Mouse (Mus musculus): ENCODE measurements at regions not wholly inside any gene's neighbourhood (a gene's known extent, or its start where the extent isn't known, plus 50 kb on each side); places are given as distances from the start of the nearest gene placed in this dataset.

DNA sequence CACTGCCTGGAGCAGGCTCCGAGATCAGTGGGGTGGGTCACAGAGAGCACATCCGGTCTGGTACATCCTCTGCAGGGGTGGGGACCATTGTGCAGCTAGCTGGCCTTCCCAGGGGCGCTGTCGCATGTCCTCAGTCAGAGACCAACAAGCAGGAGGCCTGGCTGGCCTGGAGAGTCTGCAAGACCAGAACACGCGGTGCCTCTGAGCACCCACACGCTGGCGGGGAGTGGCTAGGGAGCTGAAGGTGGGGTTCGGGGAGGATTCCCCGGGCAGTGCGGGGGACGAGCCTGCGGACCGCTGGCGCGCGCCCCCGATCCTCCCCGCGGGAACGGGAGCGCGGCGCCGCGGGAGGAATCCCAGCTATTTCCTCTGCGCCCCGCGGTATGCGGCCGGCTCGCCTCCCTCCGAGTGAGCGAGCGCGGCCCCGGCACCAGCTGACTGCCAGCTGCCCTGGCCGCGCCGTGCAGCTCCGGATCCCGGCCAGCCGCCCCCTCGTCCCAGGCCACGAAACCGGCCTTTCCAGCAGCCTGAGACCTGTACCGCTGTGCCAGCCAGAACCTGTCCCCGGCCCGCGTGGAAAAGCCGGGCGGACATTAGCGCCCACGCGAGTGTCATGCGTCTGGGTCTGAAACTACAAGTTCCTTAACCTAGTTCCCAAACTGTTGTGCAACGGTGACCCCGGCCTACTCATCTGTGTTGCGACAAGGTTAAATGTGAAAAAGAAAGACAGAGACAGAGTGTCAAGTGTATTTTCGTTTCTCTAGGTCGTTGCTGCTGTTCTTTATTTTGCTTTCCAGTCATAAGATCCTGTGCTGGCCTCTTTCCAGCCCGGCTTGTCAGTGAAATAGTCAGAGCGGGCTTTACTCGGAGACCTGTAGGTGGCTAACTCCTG, 61.2 kb downstream of the Pkdcc start:
- H3K27ac ChIP-seq = peak overlapping the region; percentile 95
- intact Hi-C loops (cut with DNase I) = loop anchor here (2.0 kb wide), 1 partner anchor 75 kb away; the partner anchor contains the start of gene Eml4
- peak overlapping the region; percentile 86 for H3K4me3 ChIP-seq
- peak; percentile 24 for TF ChIP-seq CTCF (IDR thresholded peaks at IDR 0.05)
- peak; percentile 88 for DNase-seq

GRCm38 (mm10) chr17:83277117-83277947, 62.2 kb downstream of the Pkdcc start:
- Histone ChIP-seq H3K27ac (peak overlapping the region; percentile 95), H3K4me3 (peak overlapping the region; percentile 86)
- TF ChIP-seq CTCF (IDR thresholded peaks at IDR 0.05) = no peak
- intact Hi-C loops (cut with DNase I) = loop anchor here (2.0 kb wide), 1 partner anchor 73 kb away; the partner anchor contains the start of gene Eml4
- peak; percentile 71 for DNase-seq

DNA sequence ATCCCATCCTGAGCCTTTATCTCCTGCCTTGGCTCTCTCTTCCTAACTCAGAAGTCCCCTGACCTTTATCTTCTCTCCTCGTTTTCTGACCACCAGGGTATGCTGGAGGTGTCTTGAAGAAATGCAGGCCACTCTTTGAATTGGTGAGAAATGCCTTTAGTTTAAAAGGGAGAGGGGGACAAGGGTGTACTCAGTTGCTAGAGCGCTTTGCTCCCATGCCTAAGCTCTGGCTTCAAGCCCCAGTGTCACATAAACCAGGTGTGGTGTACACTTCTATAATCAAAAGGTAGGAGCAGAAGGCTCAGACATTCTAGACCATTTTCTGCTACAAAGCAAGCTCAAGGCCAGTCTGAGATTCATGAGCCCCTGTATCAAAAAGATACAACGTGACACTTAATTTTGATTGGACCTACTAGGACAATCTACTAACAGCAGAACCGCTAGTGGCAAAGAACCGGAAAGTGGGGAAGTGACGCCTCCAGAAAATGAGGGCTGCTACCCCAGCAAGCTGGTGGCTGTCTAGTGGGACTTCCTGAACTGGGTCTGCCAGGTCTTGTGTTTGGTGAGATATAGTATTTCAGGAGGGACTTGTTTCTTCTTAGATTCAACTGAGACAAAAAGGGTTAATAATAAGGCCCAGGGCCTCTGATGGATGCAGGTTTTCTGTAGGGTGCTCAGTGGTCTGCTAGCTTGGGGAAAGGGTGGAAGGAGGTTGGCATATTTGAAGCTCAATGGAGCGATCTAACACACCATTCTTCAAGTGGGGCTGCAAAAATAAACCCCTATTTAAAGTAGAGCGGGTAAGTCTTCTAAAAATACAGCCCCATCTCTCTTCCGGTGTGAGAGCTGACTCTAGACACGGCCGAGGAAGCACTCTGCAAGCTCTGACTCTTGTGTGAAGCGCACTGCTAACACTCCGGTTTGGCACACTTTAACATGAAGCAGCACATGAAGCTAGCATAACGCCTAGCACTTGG, 63.1 kb downstream of the Pkdcc start:
- no peak for DNase-seq
- TF ChIP-seq CTCF (IDR thresholded peaks at IDR 0.05) = no peak
- intact Hi-C loops (cut with DNase I) = loop anchor here (2.0 kb wide), 1 partner anchor 73 kb away; the partner anchor contains the start of gene Eml4
- Histone ChIP-seq H3K4me3 (peak overlapping the region; percentile 86), H3K27ac (peak overlapping the region; percentile 95)

DNA sequence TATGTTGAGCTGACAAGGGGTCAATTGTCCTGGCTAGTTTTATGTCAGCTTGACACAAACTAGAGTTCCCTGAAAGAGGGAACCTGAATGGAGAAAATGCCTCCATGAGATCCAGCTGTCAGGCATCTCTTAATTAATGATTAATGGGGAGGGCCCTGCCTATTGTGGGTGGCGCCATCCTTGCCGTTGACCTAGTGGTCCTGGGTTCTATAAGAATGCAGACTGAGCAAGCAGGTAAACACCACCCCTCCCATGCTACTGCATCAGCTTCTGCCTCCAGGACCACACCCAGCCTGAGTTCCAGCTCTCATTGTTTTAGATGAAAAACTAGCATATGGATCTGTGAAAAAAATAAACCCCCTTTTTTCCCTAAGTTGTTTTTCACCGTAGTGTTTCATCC, 67.4 kb upstream of the Eml4 start:
- DNase-seq = no peak
- Histone ChIP-seq H3K27ac (no peak overlapping the region), H3K4me3 (no peak overlapping the region)
- no peak for TF ChIP-seq CTCF (IDR thresholded peaks at IDR 0.05)
- intact Hi-C loops (cut with DNase I) = no loop called here

- no peak for DNase-seq
- Histone ChIP-seq H3K27ac (peak overlapping the region; percentile 35; the same call in 1 of the 2 replicates), H3K4me3 (peak overlapping the region; percentile 50)
- intact Hi-C loops (cut with DNase I) = no loop called here
- no peak for TF ChIP-seq CTCF (IDR thresholded peaks at IDR 0.05)
Observed at GRCm38 (mm10) chr17:83287381-83288142, 63.2 kb upstream of the Eml4 start.

- Histone ChIP-seq H3K4me3 (peak overlapping the region; percentile 50), H3K27ac (peak overlapping the region; percentile 35; the same call in 1 of the 2 replicates)
- peak; percentile 75 for DNase-seq
- TF ChIP-seq CTCF (IDR thresholded peaks at IDR 0.05) = no peak
- intact Hi-C loops (cut with DNase I) = no loop called here
Observed at GRCm38 (mm10) chr17:83288143-83288492, 62.6 kb upstream of the Eml4 start.

- no peak for DNase-seq
- intact Hi-C loops (cut with DNase I) = no loop called here
- H3K4me3 ChIP-seq = peak overlapping the region; percentile 52
- no peak for TF ChIP-seq CTCF (IDR thresholded peaks at IDR 0.05)
- H3K27ac ChIP-seq = no peak overlapping the region
Observed at GRCm38 (mm10) chr17:83295526-83296238, 55.0 kb upstream of the Eml4 start.

GRCm38 (mm10) chr17:83297379-83298121, 53.2 kb upstream of the Eml4 start:
- no peak for TF ChIP-seq CTCF (IDR thresholded peaks at IDR 0.05)
- Histone ChIP-seq H3K27ac (no peak overlapping the region), H3K4me3 (no peak overlapping the region)
- intact Hi-C loops (cut with DNase I) = no loop called here
- DNase-seq = no peak

All from gastrocnemius, adult 2 months (tissue).